Mouse (Mus musculus): ENCODE measurements around the gene Atp8b4. TPM values are rescaled to one million over a fixed set of nuclear protein-coding genes. Genes with fewer than 3 reads are reported as not detected.

Atp8b4 gene
- polyA plus RNA-seq, 1 experiment from 2014 or later: 0.12 TPM

GRCm38 (mm10) chr2:126284071-126284470, 216.4 kb downstream of the Atp8b4 start:
- ATAC-seq: no peak
- Histone ChIP-seq H3K4me1 (replicated peaks; ENCODE audit: control insufficient read depth, insufficient read depth, low read length) (no peaks in the 10 kb centered on the region), H3K9ac (ENCODE audit: low read depth, low read length) (no peak overlapping the region), H3K27me3 (replicated peaks; ENCODE audit: control insufficient read depth, insufficient read depth, low read length) (no peaks in the 10 kb centered on the region), H3K4me2 (replicated peaks; ENCODE audit: low read depth) (no peak overlapping the region), H3K27ac (ENCODE audit: low read depth, low read length) (no peak overlapping the region), H3K36me3 (ENCODE audit: control insufficient read depth, insufficient read depth) (no peaks in the 10 kb centered on the region), H3K9me3 (ENCODE audit: control insufficient read depth) (no peaks in the 10 kb centered on the region), H3K4me3 (ENCODE audit: low read depth, low read length) (no peak overlapping the region)
- no peak for TF ChIP-seq CTCF (IDR thresholded peaks at IDR 0.05; ENCODE audit: low read depth)
- 81% methylated on average over 6 of the region's 6 CpGs for WGBS

GRCm38 (mm10) chr2:126283086-126283485, 217.4 kb downstream of the Atp8b4 start:
- Histone ChIP-seq H3K27me3 (replicated peaks; ENCODE audit: control insufficient read depth, insufficient read depth, low read length) (no peaks in the 10 kb centered on the region), H3K9me3 (ENCODE audit: control insufficient read depth) (no peaks in the 10 kb centered on the region), H3K36me3 (ENCODE audit: control insufficient read depth, insufficient read depth) (no peaks in the 10 kb centered on the region), H3K9ac (ENCODE audit: low read depth, low read length) (no peak overlapping the region), H3K4me3 (ENCODE audit: low read depth, low read length) (no peak overlapping the region), H3K4me1 (replicated peaks; ENCODE audit: control insufficient read depth, insufficient read depth, low read length) (no peaks in the 10 kb centered on the region), H3K4me2 (replicated peaks; ENCODE audit: low read depth) (no peak overlapping the region), H3K27ac (ENCODE audit: low read depth, low read length) (no peak overlapping the region)
- no peak for ATAC-seq
- no peak for TF ChIP-seq CTCF (IDR thresholded peaks at IDR 0.05; ENCODE audit: low read depth)
- WGBS: 55% methylated on average over 3 of the region's 3 CpGs

- Histone ChIP-seq H3K36me3 (ENCODE audit: control insufficient read depth, insufficient read depth) (no peaks in the 10 kb centered on the region), H3K4me1 (replicated peaks; ENCODE audit: control insufficient read depth, insufficient read depth, low read length) (no peaks in the 10 kb centered on the region), H3K9me3 (ENCODE audit: control insufficient read depth) (no peaks in the 10 kb centered on the region), H3K27me3 (replicated peaks; ENCODE audit: control insufficient read depth, insufficient read depth, low read length) (no peaks in the 10 kb centered on the region), H3K4me3 (ENCODE audit: low read depth, low read length) (no peak overlapping the region), H3K4me2 (replicated peaks; ENCODE audit: low read depth) (no peak overlapping the region), H3K27ac (ENCODE audit: low read depth, low read length) (no peak overlapping the region), H3K9ac (ENCODE audit: low read depth, low read length) (no peak overlapping the region)
- 85% methylated on average over 3 of the region's 3 CpGs for WGBS
- no peak for ATAC-seq
- TF ChIP-seq CTCF (IDR thresholded peaks at IDR 0.05; ENCODE audit: low read depth): no peak
Measured at GRCm38 (mm10) chr2:126275511-126275910, 225.0 kb downstream of the Atp8b4 start.

DNA sequence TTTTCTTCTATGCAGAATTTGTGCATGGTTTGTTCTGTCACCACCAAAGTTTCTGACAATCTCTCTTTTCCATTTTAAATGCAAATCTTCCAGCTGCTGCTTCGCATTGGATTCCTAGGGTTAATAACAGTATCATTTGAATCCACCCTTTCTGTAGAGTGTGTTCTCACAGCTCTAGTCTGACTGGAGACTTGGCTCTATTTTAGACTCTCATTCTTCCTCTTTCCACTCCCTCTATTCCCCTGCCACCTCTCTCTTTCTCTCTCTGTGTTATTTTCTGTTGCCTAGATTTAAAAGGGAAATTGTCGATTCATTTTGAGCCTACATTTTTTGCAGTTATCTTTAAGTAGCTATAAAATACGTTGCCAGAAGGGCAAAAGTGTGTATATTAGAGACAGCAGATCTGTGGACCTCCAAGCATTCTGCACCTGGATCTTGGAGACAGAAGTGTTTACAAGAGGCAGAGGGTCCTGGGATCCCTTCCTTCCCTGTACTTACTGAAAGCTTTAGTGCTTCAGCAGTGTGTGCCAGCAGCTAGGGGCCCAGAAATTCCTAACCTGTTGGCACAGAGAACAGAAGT, 225.6 kb downstream of the Atp8b4 start:
- Histone ChIP-seq H3K4me3 (ENCODE audit: low read depth, low read length) (no peak overlapping the region), H3K27me3 (replicated peaks; ENCODE audit: control insufficient read depth, insufficient read depth, low read length) (no peaks in the 10 kb centered on the region), H3K9ac (ENCODE audit: low read depth, low read length) (no peak overlapping the region), H3K4me2 (replicated peaks; ENCODE audit: low read depth) (no peak overlapping the region), H3K4me1 (replicated peaks; ENCODE audit: control insufficient read depth, insufficient read depth, low read length) (no peaks in the 10 kb centered on the region), H3K27ac (ENCODE audit: low read depth, low read length) (no peak overlapping the region), H3K9me3 (ENCODE audit: control insufficient read depth) (no peaks in the 10 kb centered on the region), H3K36me3 (ENCODE audit: control insufficient read depth, insufficient read depth) (no peaks in the 10 kb centered on the region)
- ATAC-seq: no peak
- WGBS: 64% methylated on average over 3 of the region's 3 CpGs
- TF ChIP-seq CTCF (IDR thresholded peaks at IDR 0.05; ENCODE audit: low read depth): no peak

GRCm38 (mm10) chr2:126274311-126274710, 226.2 kb downstream of the Atp8b4 start:
- Histone ChIP-seq H3K27me3 (replicated peaks; ENCODE audit: control insufficient read depth, insufficient read depth, low read length) (no peaks in the 10 kb centered on the region), H3K4me2 (replicated peaks; ENCODE audit: low read depth) (no peak overlapping the region), H3K36me3 (ENCODE audit: control insufficient read depth, insufficient read depth) (no peaks in the 10 kb centered on the region), H3K4me3 (ENCODE audit: low read depth, low read length) (no peak overlapping the region), H3K9ac (ENCODE audit: low read depth, low read length) (no peak overlapping the region), H3K27ac (ENCODE audit: low read depth, low read length) (no peak overlapping the region), H3K4me1 (replicated peaks; ENCODE audit: control insufficient read depth, insufficient read depth, low read length) (no peaks in the 10 kb centered on the region), H3K9me3 (ENCODE audit: control insufficient read depth) (no peaks in the 10 kb centered on the region)
- 83% methylated on average over 3 of the region's 3 CpGs for WGBS
- no peak for ATAC-seq
- no peak for TF ChIP-seq CTCF (IDR thresholded peaks at IDR 0.05; ENCODE audit: low read depth)

Other genes starting within 250 kb of the Atp8b4 start
- gene Slc27a2, start 51.7 kb upstream of the Atp8b4 start, polyA plus RNA-seq (2015; fragmentation: Nextera tagmentation; extraction: Ambion mirVana): 36.1 and 41.1 TPM in 2 replicates
- 0.92 and 1.2 TPM in 2 replicates for gene Hdc, start 118.6 kb upstream of the Atp8b4 start, polyA plus RNA-seq (2015; fragmentation: Nextera tagmentation; extraction: Ambion mirVana)
- gene Gabpb1, start 175.7 kb upstream of the Atp8b4 start, polyA plus RNA-seq (2015; fragmentation: Nextera tagmentation; extraction: Ambion mirVana): 13.8 and 14.7 TPM in 2 replicates
- 17.7 and 18.0 TPM in 2 replicates for gene Usp8, start 206.7 kb upstream of the Atp8b4 start, polyA plus RNA-seq (2015; fragmentation: Nextera tagmentation; extraction: Ambion mirVana)

Data from intestine, postnatal 0 days (tissue).